Mouse (Mus musculus): Measurements from ENCODE around the gene Olfr328. TPM values are rescaled to one million over a fixed set of nuclear protein-coding genes. Genes with fewer than 3 reads are reported as not detected.

Gene Olfr328
- 0.05 TPM in 1 of 2 replicates, not detected in the other for polyA plus RNA-seq (2015; fragmentation: Nextera tagmentation; extraction: Ambion mirVana)

DNA sequence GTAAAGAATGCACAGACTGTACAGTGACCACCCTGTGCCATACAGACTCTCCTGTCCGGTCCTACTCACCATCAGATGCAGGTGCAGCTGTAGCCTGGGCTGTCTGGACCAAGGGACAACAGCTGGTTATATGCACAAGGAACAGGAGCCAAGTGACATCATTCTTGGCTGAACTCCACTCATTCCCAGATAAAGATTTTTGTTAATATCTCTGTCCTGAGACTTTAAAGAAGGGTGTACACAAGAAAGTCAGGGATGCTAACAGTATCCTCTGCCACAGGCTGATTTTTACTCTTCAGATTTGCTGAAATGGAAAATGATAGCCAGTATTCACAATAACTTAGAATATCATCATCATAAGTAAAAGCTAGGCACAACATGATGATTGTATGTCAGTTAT is at the start of gene Olfr328:
Olfr328 (minus strand) TSS at position 101 of the 400 bp plus-strand sequence.
- Histone ChIP-seq H3K36me3 (no peaks in the 10 kb centered on the region), H3K4me2 (replicated peaks) (no peak within 1 kb of the TSS), H3K27ac (no peak within 1 kb of the TSS), H3K9ac (no peak within 1 kb of the TSS), H3K4me3 (replicated peaks) (no peak within 1 kb of the TSS), H3K27me3 (replicated peaks) (no peaks in the 10 kb centered on the region), H3K4me1 (replicated peaks) (no peaks in the 10 kb centered on the region), H3K9me3 (no peaks in the 10 kb centered on the region)
- WGBS: 87% methylated on average over 1 of the region's 1 CpGs
- ATAC-seq: no peak

DNA sequence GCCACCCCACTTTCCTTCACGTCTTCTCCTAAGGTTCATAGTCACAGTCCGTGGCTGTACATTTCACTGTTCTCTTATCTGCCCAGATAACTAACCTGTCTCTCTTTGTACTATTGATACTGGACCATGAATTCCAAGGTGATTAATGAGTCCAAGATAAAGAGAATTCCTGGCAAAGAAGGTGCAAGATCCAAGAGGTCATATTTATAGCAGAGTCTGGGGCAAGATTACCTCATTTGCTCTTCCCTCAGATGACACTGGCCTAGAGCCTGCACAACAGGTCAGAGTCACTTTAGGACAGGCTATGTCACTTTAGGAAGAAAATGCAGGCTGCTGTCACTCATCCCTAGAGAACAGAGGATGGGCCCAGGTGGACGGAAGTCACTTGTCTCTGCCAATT is 49.8 kb upstream of the Olfr328 start:
- H3K36me3 ChIP-seq: no peaks in the 10 kb centered on the region
- WGBS: 61% methylated on average over 3 of the region's 3 CpGs
- no peaks in the 10 kb centered on the region for H3K9me3 ChIP-seq
- no peaks in the 10 kb centered on the region for H3K4me1 ChIP-seq (replicated peaks)
- ATAC-seq: peak; percentile 59
- H3K27me3 ChIP-seq (replicated peaks): no peaks in the 10 kb centered on the region
- H3K9ac ChIP-seq: no peak overlapping the region
- no peak overlapping the region for H3K4me3 ChIP-seq (replicated peaks)
- no peak overlapping the region for H3K27ac ChIP-seq
- H3K4me2 ChIP-seq (replicated peaks): no peak overlapping the region

DNA sequence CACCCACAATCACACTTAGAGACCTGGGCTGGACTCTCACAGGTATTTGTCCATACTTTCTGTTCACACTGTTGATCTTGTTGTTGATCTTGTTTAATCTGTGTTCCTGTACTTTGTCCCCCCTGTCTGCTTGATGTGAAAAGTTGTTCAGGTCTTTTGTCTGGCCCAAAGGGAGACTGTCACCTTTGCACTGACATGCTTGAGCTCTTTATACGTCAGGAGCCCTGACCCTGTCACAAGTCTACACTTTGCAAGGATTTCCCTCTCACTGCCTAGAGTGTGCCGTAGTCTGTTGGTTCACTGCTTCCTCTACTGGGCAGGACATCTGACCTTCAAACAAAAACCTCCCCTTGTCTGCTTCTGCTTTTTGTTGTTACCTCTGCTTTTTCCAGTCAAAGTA is 49.3 kb upstream of the Olfr328 start:
- 69% methylated on average over 2 of the region's 2 CpGs for WGBS
- no peak overlapping the region for H3K4me3 ChIP-seq (replicated peaks)
- no peak overlapping the region for H3K9ac ChIP-seq
- H3K27ac ChIP-seq: no peak overlapping the region
- H3K4me2 ChIP-seq (replicated peaks): no peak overlapping the region
- no peaks in the 10 kb centered on the region for H3K9me3 ChIP-seq
- no peaks in the 10 kb centered on the region for H3K4me1 ChIP-seq (replicated peaks)
- no peaks in the 10 kb centered on the region for H3K36me3 ChIP-seq
- no peaks in the 10 kb centered on the region for H3K27me3 ChIP-seq (replicated peaks)
- no peak for ATAC-seq

DNA sequence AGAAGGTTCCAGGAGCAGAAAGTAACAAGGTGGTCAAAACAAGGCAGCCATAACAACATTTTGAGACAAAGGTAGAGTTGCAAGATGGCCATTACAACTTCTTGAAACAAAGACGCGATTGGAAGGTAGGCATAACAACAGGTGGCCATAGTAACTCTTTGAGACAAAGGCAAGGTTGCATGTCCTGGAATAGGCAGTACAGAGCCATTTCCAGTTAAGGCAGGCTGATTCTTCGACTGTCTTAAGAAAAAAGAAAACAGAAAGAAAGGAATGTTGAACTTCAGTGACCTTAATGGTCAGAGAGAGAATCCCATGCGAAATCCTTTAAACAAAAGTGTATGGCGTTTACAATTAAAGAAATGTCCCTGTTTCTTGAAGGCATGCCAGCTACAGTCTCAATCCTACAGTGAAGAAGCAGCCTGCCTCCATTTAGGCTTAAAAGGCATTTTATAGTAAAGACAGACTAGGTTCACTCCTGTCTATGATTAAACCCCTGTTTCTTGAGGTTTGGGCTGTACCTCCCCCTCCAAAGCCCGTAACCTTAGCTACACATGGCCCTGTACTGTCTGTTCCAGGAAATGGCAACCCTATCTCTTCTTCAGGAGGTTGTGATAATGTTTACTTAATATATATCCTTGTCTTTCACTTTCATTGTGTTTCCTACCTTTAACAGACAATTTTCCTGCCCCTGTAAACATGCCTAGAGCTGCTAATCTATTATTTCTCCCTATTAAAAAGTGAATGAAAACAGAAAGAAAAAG is 47.5 kb upstream of the Olfr328 start:
- H3K36me3 ChIP-seq: no peaks in the 10 kb centered on the region
- ATAC-seq: no peak
- WGBS: 60% methylated on average over 6 of the region's 6 CpGs
- H3K4me3 ChIP-seq (replicated peaks): no peak overlapping the region
- H3K9me3 ChIP-seq: no peaks in the 10 kb centered on the region
- no peak overlapping the region for H3K9ac ChIP-seq
- no peak overlapping the region for H3K27ac ChIP-seq
- H3K4me1 ChIP-seq (replicated peaks): no peaks in the 10 kb centered on the region
- no peak overlapping the region for H3K4me2 ChIP-seq (replicated peaks)
- no peaks in the 10 kb centered on the region for H3K27me3 ChIP-seq (replicated peaks)

DNA sequence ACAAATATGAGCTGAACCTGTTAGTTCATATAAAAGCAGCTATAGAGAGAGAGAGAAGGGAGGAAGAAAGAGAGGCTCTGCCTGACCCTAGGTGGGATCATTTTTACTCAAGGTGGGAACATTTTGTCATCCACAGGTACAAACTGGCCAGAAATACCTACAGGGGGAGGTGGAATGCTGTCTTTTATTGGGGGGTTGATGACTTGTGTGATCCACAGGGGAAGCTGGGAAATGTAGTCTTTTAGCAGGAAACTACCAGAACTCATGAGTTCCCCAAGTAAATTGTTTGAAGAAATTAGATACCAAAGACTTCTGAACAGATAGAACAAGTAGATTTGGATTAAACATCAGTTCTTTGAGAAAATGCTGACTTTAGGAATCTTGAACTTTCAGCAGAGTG is 46.6 kb upstream of the Olfr328 start:
- Histone ChIP-seq H3K27ac (no peak overlapping the region), H3K4me2 (replicated peaks) (no peak overlapping the region), H3K9me3 (no peaks in the 10 kb centered on the region), H3K4me1 (replicated peaks) (no peaks in the 10 kb centered on the region), H3K36me3 (no peaks in the 10 kb centered on the region), H3K4me3 (replicated peaks) (no peak overlapping the region), H3K9ac (no peak overlapping the region), H3K27me3 (replicated peaks) (no peaks in the 10 kb centered on the region)
- ATAC-seq: no peak

DNA sequence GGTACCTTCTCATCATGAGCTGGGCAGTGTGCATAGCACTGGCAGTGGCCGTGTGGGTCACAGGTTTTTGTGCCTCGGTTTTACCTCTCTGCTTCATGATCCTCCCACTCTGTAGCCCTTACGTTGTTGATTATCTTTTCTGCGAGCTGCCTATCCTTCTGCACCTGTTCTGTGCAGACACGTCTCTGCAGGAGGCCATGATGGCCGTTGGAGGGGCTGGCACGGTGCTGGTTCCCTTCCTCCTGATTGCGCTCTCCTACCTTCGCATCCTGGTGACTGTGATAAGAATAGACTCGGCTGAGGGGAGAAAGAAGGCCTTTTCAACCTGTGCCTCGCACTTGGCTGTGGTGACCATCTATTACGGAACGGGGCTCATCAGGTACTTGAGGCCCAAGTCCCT is 42.4 kb upstream of the Olfr328 start:
- Histone ChIP-seq H3K4me2 (replicated peaks) (no peak overlapping the region), H3K27ac (no peak overlapping the region), H3K4me1 (replicated peaks) (no peaks in the 10 kb centered on the region), H3K36me3 (no peaks in the 10 kb centered on the region), H3K9ac (no peak overlapping the region), H3K4me3 (replicated peaks) (no peak overlapping the region), H3K27me3 (replicated peaks) (no peaks in the 10 kb centered on the region), H3K9me3 (no peaks in the 10 kb centered on the region)
- WGBS: 83% methylated on average over 13 of the region's 13 CpGs
- no peak for ATAC-seq

DNA sequence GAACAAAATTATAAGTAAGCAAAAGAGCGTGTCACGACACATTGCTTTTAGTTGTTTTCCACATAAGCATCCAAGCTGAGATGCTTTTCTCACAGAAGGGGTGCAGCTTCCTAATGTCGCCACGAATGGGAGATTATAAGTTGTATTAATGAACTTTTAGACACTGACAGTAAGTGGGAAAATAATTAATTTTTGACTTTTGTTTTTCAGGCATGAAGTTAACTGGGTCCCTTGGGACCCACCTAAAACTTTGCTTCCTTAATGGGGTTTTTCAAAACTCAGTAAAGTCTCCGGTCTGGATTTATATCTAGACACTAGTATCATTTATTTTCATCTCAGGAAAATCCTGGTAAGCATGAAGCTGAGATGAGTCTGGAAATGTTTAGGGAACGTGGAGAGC is 39.4 kb upstream of the Olfr328 start, which contains the start of gene Olfr324:
Olfr324 (plus strand) TSS at position 301 of the 400 bp plus-strand sequence.
- WGBS: 78% methylated on average over 6 of the region's 6 CpGs
- H3K36me3 ChIP-seq: no peaks in the 10 kb centered on the region
- no peak within 1 kb of the TSS for H3K9ac ChIP-seq

DNA sequence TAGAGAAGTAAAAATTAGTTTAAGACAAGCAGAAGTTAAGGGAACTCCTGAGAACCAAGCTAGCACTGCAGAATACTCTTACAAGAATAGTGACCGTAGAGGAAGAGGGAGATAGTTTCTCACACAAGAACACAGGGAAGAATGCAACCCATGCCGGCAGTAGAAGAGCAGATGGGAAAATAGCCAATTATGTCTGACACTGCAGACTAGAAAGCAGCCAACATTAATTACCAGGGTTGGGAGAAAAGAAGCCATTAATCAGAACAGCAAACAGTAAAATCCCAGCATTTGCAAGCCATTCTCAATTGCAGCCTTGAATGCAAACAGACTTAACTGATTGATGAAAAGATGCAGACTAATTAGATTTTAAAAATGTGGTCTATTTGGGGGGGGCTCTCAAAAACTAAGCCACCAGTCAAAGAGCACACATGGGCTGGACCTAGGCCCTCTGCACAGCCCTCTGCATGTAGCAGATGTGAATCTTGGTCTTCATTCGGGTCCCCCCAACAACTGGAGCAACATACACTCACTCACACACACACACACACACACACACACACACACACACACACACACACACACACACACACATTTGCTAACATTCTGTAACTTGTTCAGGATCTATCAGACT is 33.3 kb upstream of the Olfr328 start:
- WGBS: 59% methylated on average over 3 of the region's 3 CpGs
- Histone ChIP-seq H3K27me3 (replicated peaks) (no peaks in the 10 kb centered on the region), H3K4me2 (replicated peaks) (no peak overlapping the region), H3K4me3 (replicated peaks) (no peak overlapping the region), H3K27ac (no peak overlapping the region), H3K9ac (no peak overlapping the region), H3K36me3 (no peaks in the 10 kb centered on the region), H3K9me3 (no peaks in the 10 kb centered on the region), H3K4me1 (replicated peaks) (no peaks in the 10 kb centered on the region)
- no peak for ATAC-seq

More for the DNA sequence above, 39.4 kb upstream of the Olfr328 start, which contains the start of gene Olfr324:
- ATAC-seq: no peak
- H3K4me3 ChIP-seq (replicated peaks): no peak within 1 kb of the TSS
- no peaks in the 10 kb centered on the region for H3K4me1 ChIP-seq (replicated peaks)
- H3K9me3 ChIP-seq: no peaks in the 10 kb centered on the region
- H3K27ac ChIP-seq: no peak within 1 kb of the TSS
- H3K4me2 ChIP-seq (replicated peaks): no peak within 1 kb of the TSS
- no peaks in the 10 kb centered on the region for H3K27me3 ChIP-seq (replicated peaks)

DNA sequence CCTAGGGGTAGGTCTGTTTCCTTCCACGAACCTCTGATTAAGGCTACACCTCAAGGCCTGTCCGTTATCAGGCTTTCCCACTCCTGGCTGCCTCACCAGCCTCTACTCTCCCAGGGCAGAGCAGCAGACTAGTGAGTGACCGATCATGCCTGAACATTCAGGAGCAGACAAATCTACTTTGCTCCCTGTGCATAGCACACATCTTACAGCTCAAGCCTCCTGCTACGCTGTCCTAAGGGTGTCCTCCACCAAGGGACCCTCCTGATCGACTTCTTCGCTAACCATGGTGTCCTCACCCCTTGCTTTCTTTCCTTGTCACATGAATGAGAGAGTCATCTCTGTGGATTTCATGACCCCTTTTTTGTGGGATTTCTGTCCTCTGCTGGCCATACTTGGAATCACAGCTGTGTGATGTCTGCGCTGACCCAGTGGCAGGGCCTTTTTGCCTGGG is 32.5 kb upstream of the Olfr328 start:
- H3K36me3 ChIP-seq: no peaks in the 10 kb centered on the region
- no peak overlapping the region for H3K9ac ChIP-seq
- H3K4me3 ChIP-seq (replicated peaks): no peak overlapping the region
- no peak overlapping the region for H3K4me2 ChIP-seq (replicated peaks)
- no peak overlapping the region for H3K27ac ChIP-seq
- H3K9me3 ChIP-seq: no peaks in the 10 kb centered on the region
- WGBS: 70% methylated on average over 7 of the region's 7 CpGs
- no peaks in the 10 kb centered on the region for H3K27me3 ChIP-seq (replicated peaks)
- no peaks in the 10 kb centered on the region for H3K4me1 ChIP-seq (replicated peaks)
- ATAC-seq: no peak

DNA sequence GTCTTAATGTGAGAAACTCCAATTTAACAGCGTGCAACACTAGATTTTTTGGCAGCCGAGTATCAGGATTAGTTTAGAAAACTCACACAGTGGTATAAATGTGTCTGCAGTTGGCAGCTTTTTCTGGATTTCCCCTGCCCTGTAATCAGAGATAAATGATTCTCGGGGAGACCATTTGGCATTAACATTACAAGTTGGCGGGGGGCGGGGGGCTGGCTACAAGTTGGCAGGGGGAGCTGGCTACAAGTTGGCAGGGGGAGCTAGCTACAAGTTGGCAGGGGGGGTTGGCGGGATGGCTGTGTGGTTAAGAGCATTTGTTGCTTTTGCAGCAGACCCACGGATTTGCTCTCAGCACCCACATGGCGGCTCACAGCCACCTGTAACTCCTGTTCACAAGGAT is 23.2 kb upstream of the Olfr328 start:
- no peak for ATAC-seq
- no peak overlapping the region for H3K27ac ChIP-seq
- H3K9me3 ChIP-seq: no peaks in the 10 kb centered on the region
- 79% methylated on average over 8 of the region's 8 CpGs for WGBS
- H3K4me2 ChIP-seq (replicated peaks): no peak overlapping the region
- no peaks in the 10 kb centered on the region for H3K36me3 ChIP-seq
- no peak overlapping the region for H3K4me3 ChIP-seq (replicated peaks)
- no peaks in the 10 kb centered on the region for H3K4me1 ChIP-seq (replicated peaks)
- H3K27me3 ChIP-seq (replicated peaks): no peaks in the 10 kb centered on the region
- H3K9ac ChIP-seq: no peak overlapping the region

DNA sequence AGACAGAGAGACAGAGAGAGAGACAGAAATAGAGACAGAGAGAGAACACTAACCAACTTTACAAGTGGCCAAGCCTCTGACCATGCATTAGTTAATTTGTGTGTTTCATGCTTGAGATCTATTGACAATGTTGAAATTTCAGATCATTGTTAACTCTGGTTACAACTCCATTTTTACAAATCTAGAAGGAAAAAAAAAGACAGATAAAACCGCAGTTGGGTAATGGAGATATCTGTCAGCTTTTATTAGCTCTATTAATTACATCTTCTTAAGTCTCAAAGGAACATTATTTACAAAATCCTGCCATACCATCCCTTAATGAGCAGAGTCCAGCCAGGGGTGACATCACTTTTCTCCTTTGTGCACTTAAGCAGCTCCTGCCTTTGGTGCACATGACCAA is 22.0 kb upstream of the Olfr328 start, which contains the start of gene Olfr325:
Olfr325 (plus strand) TSS at position 301 of the 400 bp plus-strand sequence.
- H3K9ac ChIP-seq: no peak within 1 kb of the TSS
- H3K27ac ChIP-seq: no peak within 1 kb of the TSS
- no peaks in the 10 kb centered on the region for H3K9me3 ChIP-seq
- H3K36me3 ChIP-seq: no peaks in the 10 kb centered on the region
- ATAC-seq: no peak
- H3K4me2 ChIP-seq (replicated peaks): no peak within 1 kb of the TSS
- WGBS: 41% methylated on average over 1 of the region's 1 CpGs
- no peaks in the 10 kb centered on the region for H3K27me3 ChIP-seq (replicated peaks)
- H3K4me1 ChIP-seq (replicated peaks): no peaks in the 10 kb centered on the region
- H3K4me3 ChIP-seq (replicated peaks): no peak within 1 kb of the TSS

DNA sequence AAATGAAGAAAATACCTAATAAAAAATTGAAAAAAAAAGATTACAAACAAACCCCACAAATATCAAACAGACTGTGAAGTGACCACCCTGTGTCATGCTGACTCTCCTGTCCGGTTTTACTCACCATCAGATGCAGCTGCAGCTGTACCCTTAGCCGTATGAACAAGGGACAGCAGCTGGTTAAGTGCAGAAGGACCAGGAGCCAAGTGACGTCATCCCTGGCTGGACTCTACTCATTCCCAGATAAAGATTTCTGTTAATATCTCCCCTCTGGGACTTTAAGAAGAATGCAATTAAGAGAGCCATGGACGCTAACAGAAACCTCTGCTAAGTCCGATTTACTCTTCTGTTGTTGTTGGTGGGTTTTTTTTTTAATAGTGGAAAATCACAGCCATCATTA is 15.0 kb upstream of the Olfr328 start, which contains the start of gene Olfr224:
Olfr224 (minus strand) TSS at position 149 of the 400 bp plus-strand sequence.
- ATAC-seq: no peak
- no peak within 1 kb of the TSS for H3K9ac ChIP-seq
- 67% methylated on average over 5 of the region's 5 CpGs for WGBS
- H3K4me1 ChIP-seq (replicated peaks): no peaks in the 10 kb centered on the region
- no peaks in the 10 kb centered on the region for H3K36me3 ChIP-seq
- no peaks in the 10 kb centered on the region for H3K9me3 ChIP-seq
- no peak within 1 kb of the TSS for H3K27ac ChIP-seq
- H3K27me3 ChIP-seq (replicated peaks): no peaks in the 10 kb centered on the region
- no peak within 1 kb of the TSS for H3K4me3 ChIP-seq (replicated peaks)
- no peak within 1 kb of the TSS for H3K4me2 ChIP-seq (replicated peaks)

DNA sequence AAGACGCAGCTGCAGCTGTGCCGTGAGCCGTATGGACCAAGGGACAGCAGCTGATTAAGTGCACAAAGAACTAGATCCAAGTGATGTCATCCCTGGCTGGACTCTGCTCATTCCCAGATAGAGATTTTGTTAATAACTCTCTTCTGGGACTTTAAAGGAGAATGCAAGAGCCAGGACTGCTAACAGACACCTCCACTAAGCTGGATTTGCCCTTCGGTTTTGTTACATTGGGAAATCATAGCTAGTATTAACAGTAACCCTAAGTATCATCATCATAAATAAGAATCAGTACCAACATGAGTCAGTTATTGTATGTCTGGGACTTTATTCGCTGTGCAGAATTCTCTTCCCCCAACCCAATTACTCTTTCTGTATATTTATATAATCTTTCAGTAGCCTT is 9.1 kb downstream of the Olfr328 start, which contains the start of gene Olfr329-ps:
Olfr329-ps (minus strand) TSS at position 101 of the 400 bp plus-strand sequence.
- ATAC-seq: no peak
- no peak within 1 kb of the TSS for H3K9ac ChIP-seq
- no peak within 1 kb of the TSS for H3K27ac ChIP-seq
- no peak within 1 kb of the TSS for H3K4me3 ChIP-seq (replicated peaks)
- no peaks in the 10 kb centered on the region for H3K27me3 ChIP-seq (replicated peaks)
- 77% methylated on average over 5 of the region's 5 CpGs for WGBS
- no peaks in the 10 kb centered on the region for H3K9me3 ChIP-seq
- H3K4me2 ChIP-seq (replicated peaks): no peak within 1 kb of the TSS
- H3K36me3 ChIP-seq: no peaks in the 10 kb centered on the region
- no peaks in the 10 kb centered on the region for H3K4me1 ChIP-seq (replicated peaks)
